Mouse (Mus musculus) adrenal gland, postnatal 25 days (tissue): ENCODE measurements around the gene Msantd1. TPM values are rescaled to one million over a fixed set of nuclear protein-coding genes. Genes with fewer than 3 reads are reported as not detected.

ENCODE experiments used
- DNase-seq: peaks from one replicate; pipeline ENCODE4 v3.0.0; 2021; ENCODE audit warnings: mixed read lengths
- total RNA-seq: library from RNA; stranded (reverse); gene quantifications from 2 replicates; pipeline ENCODE4 v1.2.3, GENCODE M21; 2021

The Msantd1 gene
- total RNA-seq, 1 experiment from 2014 or later: 1.2 TPM

GRCm38 (mm10) chr5:34972471-34972870 is 64.7 kb downstream of the Msantd1 start:
- no peak for DNase-seq

Other genes with a start within 250 kb of the Msantd1 start
- 21.3 and 24.9 TPM in 2 replicates for gene Nop14, start 247.9 kb upstream of the Msantd1 start, total RNA-seq
- 2.4 and 3.9 TPM in 2 replicates for gene Grk4, start 247.6 kb upstream of the Msantd1 start, total RNA-seq
- 35.4 and 37.6 TPM in 2 replicates for gene Htt, start 146.3 kb upstream of the Msantd1 start, total RNA-seq
- 33.3 and 42.1 TPM in 2 replicates for gene Rgs12, start 41.4 kb downstream of the Msantd1 start, total RNA-seq
- 3.4 and 8.4 TPM in 2 replicates for gene Hgfac, start 133.5 kb downstream of the Msantd1 start, total RNA-seq
- 8.7 and 17.1 TPM in 2 replicates for gene Dok7, start 148.8 kb downstream of the Msantd1 start, total RNA-seq
- gene Lrpap1, start 197.8 kb downstream of the Msantd1 start, total RNA-seq: 105 and 120 TPM in 2 replicates